Mouse (Mus musculus) CD4-positive, CD25-positive, alpha-beta regulatory T cell, adult 4 months (primary cell): ENCODE measurements around the gene Ugt2b37. TPM values are rescaled to one million over a fixed set of nuclear protein-coding genes. Genes with fewer than 3 reads are reported as not detected.
"Not testable (repeated sequence)": the region's sequence is repeated elsewhere in the genome, so short reads cannot be mapped to it uniquely, and the experiment has no call there.

Source experiments
- ATAC-seq: one replicate; pipeline ENCODE4 v1.8.0; 2017
- polyA plus RNA-seq, 2 experiments: library from polyadenylated mRNA; unstranded; fragments of 100-300 nt; shearing (Covaris generic); gene quantifications; one replicate each; pipeline ENCODE4 v1.2.1; 2017

The Ugt2b37 gene
- polyA plus RNA-seq: under 1 TPM in 1 of 2 experiments, not detected in 1; 0.23 TPM

DNA sequence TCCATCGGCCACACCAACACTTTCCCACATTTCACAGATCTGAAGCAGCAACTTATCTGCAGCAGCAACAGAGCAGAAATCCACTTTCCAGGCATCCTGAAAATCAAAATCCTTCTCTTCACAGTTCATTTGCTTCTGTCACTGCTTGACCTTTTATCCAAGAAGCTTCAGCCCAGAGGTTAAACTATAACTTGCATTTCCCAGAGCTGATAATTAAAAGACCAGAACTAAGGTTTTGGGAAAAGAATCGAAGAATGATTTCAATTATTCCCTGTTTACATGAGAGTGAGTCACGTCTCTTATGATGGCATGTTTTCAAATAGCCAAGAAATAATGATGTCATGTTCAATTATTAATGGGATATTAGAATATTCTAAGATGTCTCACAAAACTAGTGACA lies at the start of gene Ugt2b37:
TSS of gene Ugt2b37 (minus strand) at position 129 of the 400 bp plus-strand sequence.
- ATAC-seq: not testable (repeated sequence)

DNA sequence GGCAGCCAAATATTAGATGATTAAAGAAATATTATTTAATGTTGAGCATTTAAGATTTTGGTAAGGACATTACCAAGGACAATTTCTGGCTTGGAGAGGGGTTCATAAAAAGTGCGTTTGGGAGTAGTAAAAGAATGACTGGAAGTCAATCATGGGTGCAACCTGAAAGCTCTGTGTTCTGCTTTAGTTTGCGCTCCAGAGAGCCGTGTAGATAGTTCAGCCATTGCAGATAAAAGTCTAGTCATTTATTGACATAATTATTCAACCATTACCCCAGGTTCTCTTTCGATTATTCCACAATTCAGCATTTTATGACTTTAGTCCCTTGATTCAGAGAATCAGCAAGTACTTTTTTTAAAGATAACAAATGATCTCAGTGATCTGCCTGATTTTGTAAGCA lies 31.6 kb upstream of the Ugt2b37 start:
- not testable (repeated sequence) for ATAC-seq

DNA sequence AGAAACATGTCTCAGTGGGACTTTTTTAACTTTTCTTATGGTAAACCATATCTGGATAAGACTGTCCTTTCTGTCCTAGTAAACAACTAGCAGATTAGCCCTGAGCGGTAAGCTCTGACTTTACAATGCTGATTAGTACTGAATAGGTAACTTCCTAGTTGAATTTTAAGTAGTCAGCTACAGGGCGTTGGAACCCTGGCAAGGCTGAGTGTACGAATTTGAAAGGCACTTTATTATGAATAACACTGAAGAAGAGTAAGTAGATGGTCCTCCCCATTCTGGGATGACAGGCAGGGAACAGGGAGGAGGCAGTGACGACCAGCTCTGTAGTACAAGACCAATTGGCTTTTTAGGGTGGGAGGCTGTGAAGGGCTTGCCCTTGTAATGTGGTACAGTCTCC lies 21.4 kb upstream of the Ugt2b37 start:
- ATAC-seq: not testable (repeated sequence)

DNA sequence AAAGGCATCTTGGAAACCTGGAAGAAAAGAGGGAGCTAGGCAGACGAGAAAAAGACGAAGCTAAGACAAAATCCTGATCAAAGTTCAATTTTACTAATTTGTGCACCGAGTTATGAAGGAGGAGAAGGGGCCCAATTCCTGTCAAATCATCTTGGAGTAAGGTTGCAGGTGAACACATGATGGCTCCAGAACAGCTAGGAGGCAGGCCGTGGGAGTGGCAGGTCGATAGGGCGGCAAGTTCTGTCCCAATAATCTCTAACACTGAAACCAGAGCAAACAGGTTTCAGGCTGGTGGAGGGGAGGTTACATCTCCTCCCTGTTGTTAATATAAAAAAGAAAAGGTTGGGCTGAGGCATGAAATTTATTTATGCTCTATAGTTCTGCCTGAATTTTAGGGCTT lies 21.0 kb upstream of the Ugt2b37 start:
- ATAC-seq: no peak

DNA sequence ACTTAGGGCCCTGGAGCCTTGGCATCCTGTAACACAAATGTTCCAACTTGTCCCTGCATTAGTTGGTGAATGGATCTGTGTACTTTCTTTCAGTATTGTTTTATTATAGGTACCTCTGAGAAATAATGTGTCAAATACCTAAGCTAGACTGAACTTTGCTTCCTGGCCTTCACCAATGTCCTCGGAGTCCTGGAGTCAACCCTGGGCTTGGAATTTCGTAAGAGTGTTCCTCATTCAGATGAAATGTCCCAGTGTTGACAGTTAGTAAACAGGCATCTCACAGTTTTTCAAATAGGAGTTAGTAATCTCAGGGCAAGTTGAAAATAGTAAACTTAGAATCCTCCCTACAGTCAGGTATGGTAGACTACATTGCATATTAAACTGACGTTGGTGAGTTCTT lies 1.2 kb upstream of the Ugt2b37 start:
- no peak for ATAC-seq

DNA sequence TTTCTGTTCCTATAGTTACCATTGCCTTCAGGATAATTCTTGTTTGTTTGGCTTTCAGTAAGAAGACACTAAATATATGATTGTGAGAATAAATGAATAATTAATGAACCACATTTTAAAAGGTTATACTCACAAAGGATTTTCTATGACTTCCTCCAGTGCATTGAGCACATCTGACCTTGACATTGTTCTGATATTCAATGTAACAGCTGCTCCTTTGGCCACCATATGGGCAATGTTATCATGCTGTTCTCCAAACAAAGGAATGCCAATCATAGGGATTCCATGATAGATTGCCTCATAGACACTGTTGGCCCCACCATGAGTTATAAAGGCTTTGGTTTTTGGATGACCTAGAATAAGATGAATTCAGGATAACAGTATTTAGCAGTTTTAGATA lies 12.5 kb downstream of the Ugt2b37 start:
- ATAC-seq: not testable (repeated sequence)

DNA sequence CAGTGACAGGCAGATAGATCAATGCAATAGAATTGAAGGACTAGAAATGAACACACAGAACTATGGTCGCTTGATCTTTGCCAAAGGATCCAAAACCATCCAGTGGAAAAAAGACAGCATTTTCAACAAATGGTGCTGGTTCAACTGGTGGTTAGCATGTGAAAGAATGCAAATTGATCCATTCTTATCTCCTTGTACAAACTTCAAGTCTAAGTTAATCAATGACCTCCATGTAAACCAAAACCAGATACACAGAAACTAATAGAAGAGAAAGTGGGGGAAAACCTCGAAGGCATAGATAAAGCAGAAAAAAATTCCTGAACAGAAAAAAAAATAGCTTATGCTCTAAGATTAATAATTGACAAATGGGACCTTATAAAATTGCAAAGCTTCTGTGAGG lies 58.2 kb downstream of the Ugt2b37 start:
- not testable (repeated sequence) for ATAC-seq

Other genes with a start within 250 kb of the Ugt2b37 start
- not detected for gene Ugt2b36, start 162.2 kb downstream of the Ugt2b37 start, polyA plus RNA-seq
- not detected for gene Ugt2b5, start 114.5 kb downstream of the Ugt2b37 start, polyA plus RNA-seq
- not detected for gene Ugt2a3, start 82.4 kb upstream of the Ugt2b37 start, polyA plus RNA-seq
- gene Ugt2b38, start 169.4 kb upstream of the Ugt2b37 start, polyA plus RNA-seq: not detected
- not detected for gene Ugt2a2, start 227.5 kb upstream of the Ugt2b37 start, polyA plus RNA-seq
- gene Gm43638, start 232.0 kb upstream of the Ugt2b37 start, polyA plus RNA-seq: not detected
- not detected for gene Ugt2a1, start 236.1 kb upstream of the Ugt2b37 start, polyA plus RNA-seq